Mouse (Mus musculus) gastrocnemius, postnatal 14 days (tissue): ENCODE results near the gene Gm9837. TPM values are rescaled to one million over a fixed set of nuclear protein-coding genes. Genes with fewer than 3 reads are reported as not detected.
A peak's percentile ranks its signal among the peaks of the same experiment; 100 is the strongest.

Experiments
- DNase-seq: peaks from one replicate; pipeline ENCODE4 v3.0.0; 2021; ENCODE audit warnings: mixed read lengths
- intact Hi-C: fragments of 180-260 bp; cut with DNase I; formaldehyde crosslinking; loops from one replicate; pipeline ENCODE4 v1.15.1; 2025; ENCODE audit warnings: low total_unique reads
- total RNA-seq, 2 experiments: library from RNA; stranded (reverse); gene quantifications; 2 replicates each; pipeline ENCODE4 v1.2.3; 2021

The Gm9837 gene
- total RNA-seq, 2 experiments from 2014 or later, result not detected

DNA sequence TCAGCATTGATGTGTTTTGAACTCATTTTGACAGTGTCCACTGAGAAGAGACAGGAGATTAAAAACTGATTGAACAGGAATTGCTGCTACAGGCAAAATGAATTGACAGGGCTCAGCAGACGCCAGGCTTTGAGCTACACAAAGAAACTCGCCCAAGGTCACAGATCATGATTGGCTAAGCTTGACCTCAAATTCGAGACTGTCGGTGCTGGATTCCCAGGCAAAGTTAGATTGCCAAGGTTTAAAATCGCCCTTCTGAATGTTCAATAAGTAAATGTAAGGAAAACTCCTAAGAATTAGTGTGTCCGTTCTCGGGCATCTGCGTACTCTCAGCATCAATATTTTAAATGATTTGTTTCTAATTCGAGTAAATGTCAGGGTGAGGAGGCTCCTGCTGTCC lies 19.1 kb upstream of the Gm9837 start:
- intact Hi-C loops, result no loop called here
- no peak for DNase-seq

DNA sequence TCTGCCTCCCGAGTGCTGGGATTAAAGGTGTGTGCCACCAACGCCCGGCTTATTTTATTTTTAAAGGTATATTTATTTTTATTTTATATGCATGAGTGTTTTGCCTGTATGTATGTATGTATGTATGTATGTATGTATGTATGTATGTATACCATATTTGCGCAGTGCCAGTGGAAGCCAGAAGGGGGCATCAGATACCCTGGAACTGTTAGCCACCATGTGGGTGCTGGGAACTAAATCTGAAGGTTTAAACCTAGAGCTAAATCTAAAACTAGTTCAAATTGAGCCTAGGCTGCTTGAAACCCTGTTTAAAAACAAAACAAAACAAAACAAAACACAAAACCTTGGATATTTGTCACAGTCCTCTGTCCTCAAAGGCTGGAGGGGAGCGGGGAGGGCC lies 18.7 kb upstream of the Gm9837 start:
- intact Hi-C loops, result no loop called here
- no peak for DNase-seq

DNA sequence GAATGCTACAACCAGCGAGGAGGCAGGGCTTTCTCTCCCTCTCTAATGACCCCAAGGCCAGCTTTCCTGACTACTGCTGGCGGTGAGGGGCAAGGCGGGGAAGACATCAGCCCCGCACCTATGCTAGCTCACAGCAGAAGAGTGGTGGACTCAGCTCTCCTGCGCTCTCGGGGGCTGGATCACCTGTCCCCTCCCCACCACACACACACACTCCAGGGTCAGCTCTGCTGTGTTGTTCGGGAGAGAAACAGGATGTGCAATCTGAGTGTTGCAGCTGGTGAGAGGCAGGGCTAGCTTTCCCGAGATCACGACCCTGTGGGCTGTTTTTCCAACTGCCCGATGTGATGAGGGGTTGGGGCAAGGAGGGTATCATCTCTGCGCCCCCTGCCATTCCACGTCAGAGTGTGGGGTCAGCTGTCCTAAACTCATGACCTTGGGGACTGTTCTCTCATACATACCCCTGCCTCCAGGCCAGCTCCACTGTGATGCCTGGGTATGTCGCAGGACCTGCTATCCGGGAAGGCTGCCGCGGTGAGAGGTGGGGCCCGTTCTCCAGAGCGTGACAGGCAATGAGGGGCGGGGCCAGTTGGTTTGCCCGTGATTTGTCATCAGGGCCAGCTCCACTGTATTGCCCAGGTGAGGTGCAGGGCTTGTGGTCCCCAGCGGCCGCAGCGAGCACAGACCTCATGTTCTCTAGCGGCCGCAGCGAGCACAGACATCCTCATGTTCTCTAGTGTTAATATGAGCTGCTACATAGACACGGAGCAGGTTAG lies 16.7 kb upstream of the Gm9837 start:
- DNase-seq, result no peak
- intact Hi-C loops, result no loop called here

DNA sequence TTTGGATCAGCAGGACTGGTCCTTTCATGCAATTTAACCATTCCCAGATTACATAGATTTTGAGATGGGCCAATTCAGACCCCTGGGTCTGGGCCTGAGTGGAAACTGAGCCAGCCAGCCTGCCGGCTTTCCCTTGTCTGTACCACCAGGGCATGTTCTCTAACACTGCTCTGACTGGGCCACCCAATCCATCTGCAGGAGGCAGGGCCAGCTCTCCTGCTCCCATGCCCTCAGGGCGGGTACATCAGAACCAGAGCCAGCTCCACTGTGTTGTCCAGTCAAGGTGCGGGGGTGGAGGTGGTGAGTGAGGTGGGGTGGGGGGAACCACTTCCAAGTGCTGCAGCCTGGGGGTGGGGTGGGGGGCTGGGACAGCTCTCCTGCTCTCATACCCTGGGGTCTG lies 16.1 kb upstream of the Gm9837 start:
- DNase-seq, result no peak
- intact Hi-C loops, result no loop called here

DNA sequence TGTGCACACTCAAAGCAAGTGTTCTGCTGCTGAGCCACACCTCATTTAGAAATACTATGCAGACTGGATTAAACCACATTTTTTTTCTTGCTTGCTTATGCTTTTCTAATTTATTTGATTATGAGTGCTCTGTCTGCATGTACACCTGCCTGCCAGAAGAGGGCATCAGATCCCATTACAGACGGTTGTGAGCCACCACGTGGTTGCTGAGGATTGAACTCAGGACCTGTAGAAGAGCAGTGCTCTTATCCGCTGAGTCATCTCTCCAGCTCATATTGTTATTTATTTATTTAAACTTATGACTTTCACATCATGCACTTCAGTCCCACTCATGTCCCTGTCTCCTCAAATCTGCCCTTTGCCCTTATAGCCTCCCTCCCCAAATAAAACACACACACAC lies 15.4 kb upstream of the Gm9837 start:
- intact Hi-C loops, result no loop called here
- no peak for DNase-seq

DNA sequence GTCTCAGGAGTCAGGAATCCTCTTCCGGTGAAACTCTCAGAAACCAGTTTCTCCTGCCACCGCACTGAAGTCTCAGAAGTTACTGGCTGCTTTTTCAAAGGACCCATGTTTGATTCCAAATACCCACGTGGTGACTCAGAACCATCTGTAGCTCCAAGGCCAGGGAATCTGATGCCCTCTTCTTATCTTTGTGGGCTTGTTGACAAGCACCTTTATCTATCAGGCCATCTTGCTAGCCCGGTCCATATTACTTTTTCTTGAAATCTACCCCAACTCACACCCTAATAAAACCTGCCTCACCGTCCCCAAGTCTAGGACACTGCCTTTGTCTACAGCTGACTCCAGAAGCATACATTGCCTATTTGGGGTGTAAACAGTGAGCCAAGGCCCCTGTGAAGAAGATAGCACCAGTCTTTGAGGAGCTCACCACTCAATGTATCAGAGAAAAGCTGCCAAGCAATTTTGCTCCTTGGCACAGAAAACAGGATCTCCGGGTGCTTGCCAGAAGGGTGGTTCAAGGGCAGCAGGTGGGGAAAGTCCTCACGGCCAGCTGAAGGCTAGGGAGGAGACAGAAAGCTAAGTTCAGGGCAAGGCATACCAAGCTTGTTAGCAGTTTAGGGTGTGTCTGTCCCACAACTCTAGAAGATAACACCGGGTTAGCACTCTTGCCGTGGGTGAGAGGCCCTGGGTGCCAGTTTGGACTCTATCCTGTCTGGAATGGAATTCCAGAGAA lies 13.0 kb upstream of the Gm9837 start:
- no peak for DNase-seq
- intact Hi-C loops, result no loop called here

DNA sequence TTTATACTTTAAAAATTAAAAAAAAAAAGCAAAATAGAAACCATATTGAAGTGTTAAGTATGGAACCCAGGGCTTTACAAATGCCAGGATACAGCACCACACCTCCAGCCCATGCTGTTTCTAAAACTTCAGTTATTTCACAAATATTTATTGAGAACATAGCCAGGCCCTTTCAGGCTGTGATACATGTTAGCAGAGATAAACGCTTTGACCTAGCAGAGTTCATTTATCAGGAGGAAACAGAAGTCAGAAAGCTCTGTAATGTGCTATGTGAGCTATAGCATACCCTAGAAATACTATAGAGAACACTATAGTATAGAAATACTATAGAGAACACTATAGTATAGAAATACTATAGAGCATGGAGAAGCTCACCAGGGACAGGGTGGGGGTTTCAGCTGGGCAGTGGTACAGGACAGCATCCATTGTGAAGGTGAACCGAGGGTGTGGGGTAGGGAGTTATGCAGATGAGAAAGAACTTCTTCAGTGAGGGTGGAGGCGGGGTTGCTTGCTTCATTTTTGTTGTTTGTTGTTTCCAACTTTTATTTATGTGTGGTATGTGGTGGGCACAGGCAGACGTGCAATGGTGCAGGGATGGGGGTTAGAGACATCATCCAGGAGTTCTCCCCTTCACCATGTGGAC lies 10.9 kb upstream of the Gm9837 start:
- intact Hi-C loops, result no loop called here
- DNase-seq, result no peak

DNA sequence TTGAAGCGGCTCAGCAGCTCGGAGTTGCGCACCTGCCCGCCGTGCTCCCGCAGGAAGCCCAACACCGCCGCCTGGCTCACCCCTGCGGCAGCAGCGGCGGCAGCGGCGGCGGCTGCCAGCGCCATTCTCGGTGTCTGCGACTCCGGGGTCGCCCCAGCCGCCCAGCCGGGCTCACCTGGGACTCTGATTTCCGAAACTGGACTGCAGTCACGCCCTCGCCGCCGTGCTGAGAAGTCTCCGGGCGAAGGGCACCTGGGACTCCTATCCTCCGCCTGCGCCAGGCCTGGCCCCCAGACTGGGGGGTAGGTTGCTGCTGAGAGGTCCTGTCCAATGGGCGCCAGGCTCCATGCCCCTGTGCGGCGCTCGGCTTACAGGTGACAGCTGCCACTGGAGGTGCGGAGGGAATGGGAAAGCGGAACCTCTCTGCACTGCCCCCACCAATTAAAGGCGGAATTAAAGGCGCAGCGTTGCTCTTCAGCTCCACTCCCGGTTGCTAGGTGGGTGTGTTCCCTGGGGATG lies 9.6 kb upstream of the Gm9837 start, which contains the start of the genes Gm9945 and Sowaha:
Gene Gm9945 (plus strand): TSS at position 384 of the 519 bp plus-strand sequence.
Gene Sowaha (minus strand): TSS at position 492 of the 519 bp plus-strand sequence.
- no peak for DNase-seq
- intact Hi-C loops, result loop anchor here (10.0 kb wide), 1 partner anchor 55 kb away; no protein-coding TSS in a partner anchor

DNA sequence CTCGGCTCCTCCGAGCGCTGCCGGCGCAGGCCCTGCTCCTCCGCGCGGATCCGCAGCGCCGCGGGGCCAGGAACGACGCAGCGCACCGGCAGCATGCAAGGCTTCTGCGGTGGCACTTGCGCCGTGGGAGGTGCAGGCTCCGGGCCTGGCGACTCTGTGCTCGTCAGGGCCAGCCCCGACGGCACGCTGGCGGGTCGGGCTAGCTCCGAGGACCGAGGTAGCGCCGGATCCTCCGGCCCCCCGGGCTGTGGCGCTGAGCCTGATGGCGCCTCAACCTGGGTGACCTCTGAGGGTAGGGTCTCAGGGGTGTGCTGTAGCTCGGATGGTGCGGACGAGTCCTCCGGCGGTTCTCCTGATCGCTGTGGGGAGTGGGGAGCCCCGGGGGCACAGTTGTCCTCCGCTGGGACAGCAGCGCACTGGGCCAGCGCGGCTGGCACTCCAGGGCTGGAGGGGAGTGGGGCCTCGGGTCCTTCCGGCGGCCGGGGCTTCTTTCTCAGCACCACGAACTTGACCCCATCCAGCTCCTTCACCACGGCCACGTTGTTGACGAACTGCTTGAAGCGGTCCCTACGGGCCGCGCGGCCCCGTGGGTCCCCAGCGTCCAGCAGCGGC lies 9.0 kb upstream of the Gm9837 start:
- intact Hi-C loops, result loop anchor here (10.0 kb wide), 1 partner anchor 56 kb away; no protein-coding TSS in a partner anchor
- no peak for DNase-seq

DNA sequence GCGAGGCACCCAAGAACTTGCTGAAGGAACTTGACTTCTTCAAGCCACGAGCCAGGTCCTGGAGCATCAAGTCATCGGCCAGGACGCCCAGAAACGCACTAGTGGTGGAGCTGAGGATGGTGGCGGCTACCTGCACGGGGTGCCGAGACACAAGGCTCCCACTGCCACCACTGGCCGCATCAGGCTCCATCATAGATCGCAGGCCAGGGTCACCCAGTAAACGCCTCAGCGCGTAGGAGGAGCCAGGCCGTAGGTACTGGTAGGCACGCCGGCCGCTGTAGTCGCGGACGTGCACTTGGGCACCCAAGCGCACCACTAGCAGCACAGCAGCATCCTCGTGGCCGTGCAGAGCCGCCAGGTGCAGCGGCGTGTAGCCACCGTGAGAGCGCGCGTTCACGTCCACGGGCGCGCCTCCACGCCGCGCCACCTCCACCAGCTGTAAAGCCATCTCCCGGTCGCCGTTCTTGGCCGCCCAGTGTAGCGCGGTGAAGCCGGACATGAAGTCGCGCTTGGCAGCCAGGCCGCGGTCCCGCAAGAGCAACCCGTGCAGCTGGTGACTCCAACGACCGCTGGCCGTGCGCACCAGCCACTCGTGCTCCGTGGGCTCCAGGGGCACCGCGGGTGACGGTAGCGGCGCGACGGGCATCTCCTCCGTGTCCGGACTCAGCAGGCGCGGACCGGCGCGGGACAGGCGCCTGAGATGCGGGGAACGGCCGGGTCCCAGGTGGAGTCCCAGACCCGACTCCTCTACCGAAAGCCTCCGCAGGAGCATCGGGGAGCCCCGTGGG lies 8.3 kb upstream of the Gm9837 start:
- DNase-seq, result no peak
- intact Hi-C loops, result loop anchor here (10.0 kb wide), 1 partner anchor 56 kb away; no protein-coding TSS in a partner anchor

DNA sequence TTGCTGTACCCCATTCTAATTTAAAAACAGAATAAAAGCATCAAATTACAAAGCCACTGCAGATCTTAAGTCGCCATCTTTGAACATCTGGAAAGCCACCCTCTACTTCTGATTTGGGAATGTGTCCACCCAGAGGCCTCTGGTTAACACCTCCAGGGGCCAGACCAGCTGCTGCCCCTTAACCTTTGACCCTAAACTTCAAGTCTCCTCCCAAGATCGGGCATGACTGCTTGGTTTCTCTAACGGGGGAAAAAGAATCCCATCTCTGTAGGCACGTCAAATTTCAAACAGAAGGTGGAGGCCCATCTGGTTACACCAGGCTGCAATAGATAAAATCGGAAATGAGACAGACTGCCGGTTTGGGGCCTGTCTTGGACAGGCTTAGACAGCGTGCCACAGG lies 7.6 kb upstream of the Gm9837 start:
- intact Hi-C loops, result loop anchor here (10.0 kb wide), 1 partner anchor 57 kb away; no protein-coding TSS in a partner anchor
- DNase-seq, result no peak

DNA sequence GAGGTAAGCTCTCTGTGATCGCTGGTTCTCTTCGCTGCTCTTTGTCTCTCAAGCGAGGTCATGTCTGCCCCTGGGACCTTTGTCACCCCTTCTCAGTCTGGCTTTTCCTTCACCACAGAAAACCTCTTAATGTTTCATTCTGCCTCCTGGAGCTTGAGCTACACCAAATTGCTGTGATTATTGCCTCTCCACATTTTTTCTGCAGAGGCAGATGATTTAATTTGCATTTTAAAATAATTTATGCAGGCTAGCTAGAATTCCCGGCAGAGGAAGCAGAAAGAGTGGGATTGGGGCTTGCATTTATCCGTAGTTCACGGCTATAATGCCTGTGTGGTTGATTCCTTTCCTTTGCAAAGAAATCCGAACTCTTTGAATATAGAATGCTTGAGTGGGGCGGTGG lies 5.3 kb upstream of the Gm9837 start:
- no peak for DNase-seq

DNA sequence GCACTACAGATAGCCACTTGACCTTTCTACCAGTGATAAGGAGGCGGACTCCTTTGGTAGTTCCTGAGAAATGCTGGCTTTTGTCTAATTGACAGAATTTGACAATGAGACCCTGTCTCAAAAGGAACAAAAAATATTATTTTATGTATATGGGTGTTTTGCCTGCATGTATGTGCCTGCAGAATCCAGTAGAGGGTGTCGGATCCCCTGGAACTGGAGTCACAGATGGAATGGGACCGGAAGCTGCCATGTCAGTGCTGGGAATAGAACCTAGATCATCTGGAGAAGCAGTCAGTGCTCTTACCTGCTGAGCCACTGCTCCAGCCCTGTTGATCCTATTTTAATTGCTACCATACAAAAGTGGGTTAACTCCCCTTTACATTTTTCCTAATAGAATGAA lies 2.4 kb upstream of the Gm9837 start:
- intact Hi-C loops, result loop anchor here (5.0 to 10.0 kb wide), 2 partner anchors 62 to 155 kb away; no protein-coding TSS in a partner anchor
- DNase-seq, result no peak

More for the DNA sequence above, 5.3 kb upstream of the Gm9837 start:
- intact Hi-C loops, result loop anchor here (10.0 kb wide), 1 partner anchor 59 kb away; no protein-coding TSS in a partner anchor

DNA sequence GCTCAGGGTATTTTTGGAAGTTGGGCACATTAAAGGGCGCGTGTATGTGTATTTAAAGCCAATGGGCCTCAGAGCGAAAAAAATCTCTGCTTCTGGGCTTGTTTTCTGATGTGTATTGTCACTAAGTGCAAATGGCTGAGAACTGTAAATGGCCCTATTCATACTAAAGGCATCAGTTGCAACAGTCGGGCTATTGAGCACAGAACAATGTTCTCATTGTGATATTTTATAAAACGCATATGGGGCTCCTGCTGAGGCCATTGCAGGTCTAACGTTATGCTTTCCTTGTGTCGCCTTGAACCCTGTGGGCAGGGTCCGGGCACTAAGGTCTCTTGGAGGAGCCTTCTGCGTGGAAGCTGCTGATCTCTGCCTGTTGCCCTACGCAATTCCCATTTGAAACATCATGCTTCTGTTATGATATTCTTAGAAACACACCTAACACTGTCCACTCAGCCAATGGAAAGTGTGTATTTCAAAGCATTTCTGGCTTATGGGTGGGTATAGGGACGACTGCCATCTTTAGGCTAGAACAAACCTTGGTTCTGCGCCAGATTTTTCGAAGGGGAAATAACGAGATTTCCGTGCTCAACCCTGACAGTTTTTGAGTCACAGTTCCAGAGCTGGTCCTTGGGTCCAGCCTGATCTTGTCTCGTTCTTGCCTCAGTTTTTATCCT lies 848 bp downstream of the Gm9837 start:
- DNase-seq, result no peak
- intact Hi-C loops, result no loop called here

DNA sequence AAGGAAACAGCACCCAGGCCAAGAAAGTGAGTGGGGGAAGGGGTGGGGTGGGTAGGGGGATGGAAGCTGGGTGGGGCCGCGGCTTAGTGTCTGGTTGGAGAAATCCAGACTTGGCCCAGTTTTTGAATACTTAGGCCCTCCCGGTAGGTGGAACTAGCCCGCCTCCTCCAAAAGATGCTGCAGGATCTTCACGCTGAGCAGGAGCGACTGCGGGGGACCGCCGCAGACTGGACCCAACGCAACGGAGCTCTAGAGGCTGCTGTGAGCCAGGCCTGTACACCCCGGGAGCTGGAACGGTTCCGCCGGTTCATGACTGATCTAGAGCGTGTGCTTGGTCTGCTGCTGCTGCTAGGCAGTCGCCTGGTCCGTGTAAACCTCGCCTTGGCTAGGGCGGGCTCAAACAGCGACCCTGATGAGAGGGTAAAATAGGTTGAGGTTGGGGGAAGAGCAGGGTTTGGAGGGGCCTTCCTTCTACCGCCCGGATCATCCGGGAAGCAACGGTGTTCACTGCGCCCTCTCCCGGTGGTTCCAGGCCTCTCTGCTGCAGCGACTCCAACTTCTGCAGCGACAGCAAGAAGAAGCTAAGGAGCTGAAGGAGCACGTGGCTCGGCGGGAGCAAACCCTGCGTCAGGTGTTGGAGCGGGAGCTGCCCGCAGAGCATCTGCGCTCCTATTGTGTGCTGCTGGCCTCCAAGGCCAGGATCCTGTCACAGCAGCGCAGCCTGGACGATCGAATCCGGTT lies 3.9 kb downstream of the Gm9837 start:
- intact Hi-C loops, result no loop called here
- peak; percentile 83 for DNase-seq

DNA sequence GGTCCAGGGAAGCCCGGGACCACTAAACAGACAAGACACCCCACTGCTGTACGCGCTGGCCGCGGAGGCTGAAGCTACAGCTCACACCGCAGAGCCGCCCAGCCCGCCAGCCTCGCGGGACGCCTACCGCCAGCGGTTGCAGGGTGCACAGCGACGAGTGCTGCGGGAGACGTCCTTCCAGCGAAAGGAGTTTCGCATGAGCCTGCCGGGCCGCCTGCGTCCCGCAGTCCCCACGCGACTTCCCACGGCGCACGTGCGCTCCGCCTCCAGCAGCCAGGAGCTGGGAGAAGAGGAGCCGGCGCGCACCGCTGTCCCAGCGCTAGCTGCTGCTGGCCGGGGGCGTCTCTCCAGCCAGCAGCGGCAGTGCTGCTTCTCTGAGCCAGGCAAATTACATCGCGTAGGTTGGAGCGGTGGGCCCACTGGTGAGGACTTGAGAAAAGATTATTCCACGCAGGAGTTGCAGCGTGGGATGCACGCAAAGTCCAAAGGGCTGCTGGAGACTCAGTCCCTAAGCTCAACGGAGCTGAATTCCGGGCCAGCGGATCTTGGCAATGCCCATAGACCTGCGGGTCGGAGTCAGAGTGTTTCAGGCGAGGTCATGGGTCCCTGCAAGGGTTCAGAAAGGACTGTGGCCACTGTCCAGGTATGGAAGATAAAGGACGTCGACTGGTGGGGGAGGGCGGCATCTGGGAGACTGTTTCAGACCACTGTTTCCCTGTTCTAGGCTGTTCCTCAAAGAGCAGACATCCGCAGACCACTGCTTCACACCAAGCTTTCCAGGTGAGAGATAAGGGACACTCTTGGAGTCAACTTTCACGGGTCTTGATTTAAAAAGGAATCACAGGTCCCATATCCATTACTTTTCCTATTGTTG lies 6.5 kb downstream of the Gm9837 start:
- intact Hi-C loops, result no loop called here
- no peak for DNase-seq

DNA sequence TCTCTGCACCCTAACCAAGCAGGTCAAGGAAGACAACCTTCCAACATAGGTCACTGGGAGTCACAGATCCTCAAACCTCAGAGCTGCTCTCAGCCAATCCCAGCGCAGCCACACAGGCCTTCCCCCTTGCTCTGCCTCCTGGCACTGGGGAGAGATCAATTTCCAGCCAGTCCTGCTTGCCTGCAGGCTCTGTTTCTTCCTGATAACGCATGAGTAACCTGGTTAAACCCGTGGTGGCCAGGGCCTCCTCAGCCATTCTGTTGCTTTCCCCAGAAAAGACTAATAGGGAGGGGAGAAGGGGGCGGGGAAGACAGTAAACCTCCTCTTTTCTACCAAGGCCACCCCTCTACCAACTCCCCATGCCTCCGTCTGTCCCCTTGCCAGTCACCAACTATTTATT lies 8.6 kb downstream of the Gm9837 start:
- intact Hi-C loops, result no loop called here
- no peak for DNase-seq
